ENCODE assay signal across 9 mouse cellular contexts in genomic region chr16:30788944-30789781, GRCm38 (mm10).
DNase-seq lines count a peak whose midpoint lies in the region; ATAC-seq and TF ChIP-seq lines count a peak whose summit lies in the region.
"Had no signal": no experiment of that assay in that cellular context is flagged by ENCODE, and none has a peak within 500 bp of the region (broad histone marks: within the 10 kb centered on the region; RNA-seq: fewer than 3 reads in every experiment).

No protein-coding gene starts in this region.

- peaks cover 40% of the 10 kb centered on the region for H3K4me1 ChIP-seq in lung, embryonic 14.5 days (ENCODE audit: insufficient read depth)
- H3K4me1 ChIP-seq in heart, embryonic 11.5 days (ENCODE audit: control insufficient read depth, insufficient read depth, low read length): peaks cover 53% of the 10 kb centered on the region
- H3K4me1 ChIP-seq in liver, embryonic 16.5 days (ENCODE audit: control insufficient read depth, low read depth, low read length): peaks cover 46% of the 10 kb centered on the region
- H3K4me1 ChIP-seq in stomach, postnatal 0 days (replicated peaks; ENCODE audit: control insufficient read depth, insufficient read depth): peaks cover 12% of the 10 kb centered on the region

- no peak overlapping the region for H3K4me2 ChIP-seq in lung, embryonic 14.5 days
- no peak overlapping the region; the same call in 1 of the 2 replicates for H3K4me2 ChIP-seq in heart, embryonic 11.5 days
- peak overlapping the region; percentile 19; the same call in 1 of the 2 replicates for H3K4me2 ChIP-seq in liver, embryonic 16.5 days (ENCODE audit: low read depth, low read length)
- no peak overlapping the region for H3K4me2 ChIP-seq in stomach, postnatal 0 days (replicated peaks; ENCODE audit: low read depth)
- H3K4me2 ChIP-seq: neural tube, embryonic 15.5 days had no signal

- no peaks in the 10 kb centered on the region for H3K36me3 ChIP-seq in lung, embryonic 14.5 days (ENCODE audit: insufficient read depth)
- H3K36me3 ChIP-seq in heart, embryonic 11.5 days (ENCODE audit: control insufficient read depth, insufficient read depth, low read length): no peaks in the 10 kb centered on the region
- H3K36me3 ChIP-seq in liver, embryonic 16.5 days (ENCODE audit: control insufficient read depth, insufficient read depth): no peaks in the 10 kb centered on the region
- no peaks in the 10 kb centered on the region for H3K36me3 ChIP-seq in stomach, postnatal 0 days (ENCODE audit: control insufficient read depth, insufficient read depth, low read length)
- H3K36me3 ChIP-seq: neural tube, embryonic 15.5 days had no signal

- H3K27me3 ChIP-seq in lung, embryonic 14.5 days (ENCODE audit: insufficient read depth, low read length): no peaks in the 10 kb centered on the region
- no peaks in the 10 kb centered on the region for H3K27me3 ChIP-seq in heart, embryonic 11.5 days (ENCODE audit: control insufficient read depth, insufficient read depth, low read length)
- no peaks in the 10 kb centered on the region for H3K27me3 ChIP-seq in liver, embryonic 16.5 days (ENCODE audit: control insufficient read depth, insufficient read depth, low read depth, low read length)
- H3K27me3 ChIP-seq in stomach, postnatal 0 days (ENCODE audit: control insufficient read depth, insufficient read depth, low read length): no peaks in the 10 kb centered on the region
- H3K27me3 ChIP-seq: neural tube, embryonic 15.5 days had no signal

- no peak for TF ChIP-seq EP300 in stomach, postnatal 0 days (optimal IDR thresholded peaks at IDR 0.05)

- no peak overlapping the region for H3K9ac ChIP-seq in lung, embryonic 14.5 days
- H3K9ac ChIP-seq in heart, embryonic 11.5 days (ENCODE audit: low read depth, low read length): no peak overlapping the region
- H3K9ac ChIP-seq in liver, embryonic 16.5 days (ENCODE audit: low read depth, low read length): no peak overlapping the region
- H3K9ac ChIP-seq in stomach, postnatal 0 days (ENCODE audit: low read length): no peak overlapping the region
- H3K9ac ChIP-seq: neural tube, embryonic 15.5 days had no signal

- no peak for TF ChIP-seq CTCF in lung, embryonic 14.5 days (IDR thresholded peaks at IDR 0.05; ENCODE audit: low read depth)
- no peak for TF ChIP-seq CTCF in stomach, postnatal 0 days (IDR thresholded peaks at IDR 0.05; ENCODE audit: low read depth)

- H3K9me3 ChIP-seq in lung, embryonic 14.5 days (ENCODE audit: low read depth, low read length): no peaks in the 10 kb centered on the region
- H3K9me3 ChIP-seq in heart, embryonic 11.5 days (replicated peaks; ENCODE audit: control insufficient read depth, low read length): no peaks in the 10 kb centered on the region
- H3K9me3 ChIP-seq in liver, embryonic 16.5 days (replicated peaks; ENCODE audit: control insufficient read depth, low read length): no peaks in the 10 kb centered on the region
- H3K9me3 ChIP-seq in stomach, postnatal 0 days (ENCODE audit: control insufficient read depth, low read length): no peaks in the 10 kb centered on the region
- H3K9me3 ChIP-seq: neural tube, embryonic 15.5 days had no signal

- WGBS in lung, embryonic 14.5 days: 75% methylated on average over 15 of the region's 15 CpGs
- 80% methylated on average over 15 of the region's 15 CpGs for WGBS in heart, embryonic 11.5 days (ENCODE audit: insufficient replicate concordance)
- WGBS in liver, embryonic 16.5 days (ENCODE audit: insufficient replicate concordance): 52% methylated on average over 15 of the region's 15 CpGs
- WGBS in stomach, postnatal 0 days: 74% methylated on average over 15 of the region's 15 CpGs

- peak overlapping the region; percentile 95 for H3K27ac ChIP-seq in lung, embryonic 14.5 days (ENCODE audit: low read depth)
- peak overlapping the region; percentile 96 for H3K27ac ChIP-seq in heart, embryonic 11.5 days (ENCODE audit: low read depth, low read length)
- peak overlapping the region; percentile 8; the same call in 1 of the 2 replicates for H3K27ac ChIP-seq in liver, embryonic 16.5 days (ENCODE audit: low read length)
- peak overlapping the region; percentile 88; the same call in 1 of the 2 replicates for H3K27ac ChIP-seq in stomach, postnatal 0 days (replicated peaks)

- no peak for ATAC-seq in lung, embryonic 14.5 days (ENCODE audit: insufficient read depth)
- ATAC-seq in heart, embryonic 11.5 days (replicated peaks; ENCODE audit: insufficient number of reproducible peaks, low FRiP score, low TSS enrichment): no peak
- ATAC-seq in liver, embryonic 16.5 days (ENCODE audit: low read depth): peak; percentile 51; the same call in 1 of the 2 replicates
- no peak for ATAC-seq in stomach, postnatal 0 days (ENCODE audit: low FRiP score, low TSS enrichment)

- peak; percentile 29 for DNase-seq in lung, embryonic 14.5 days
- no peak for DNase-seq in lung, postnatal 4 days
- DNase-seq in stomach, postnatal 0 days (ENCODE audit: low spot score): peak; percentile 11
- no peak for DNase-seq in embryo, embryonic 11 days
- DNase-seq in cerebellum, postnatal 14 days: no peak
- no peak for DNase-seq in embryo, embryonic 10 days (ENCODE audit: low spot score)

- H3K4me3 ChIP-seq in lung, embryonic 14.5 days (ENCODE audit: low read depth, low read length): no peak overlapping the region
- no peak overlapping the region for H3K4me3 ChIP-seq in heart, embryonic 11.5 days (ENCODE audit: low read depth, low read length)
- no peak overlapping the region for H3K4me3 ChIP-seq in liver, embryonic 16.5 days (ENCODE audit: low read depth, low read length)
- H3K4me3 ChIP-seq in stomach, postnatal 0 days (ENCODE audit: low read depth, low read length): no peak overlapping the region
- H3K4me3 ChIP-seq: neural tube, embryonic 15.5 days had no signal

Comparison
In these comparisons a context has a peak if more than half of its experiments do, and no peak if none do; other contexts are left out.
1. DNase-seq: peak in lung, embryonic 14.5 days (single experiment) and stomach, postnatal 0 days (single experiment); none in lung, postnatal 4 days (0 of 2), embryo, embryonic 11 days (single experiment), cerebellum, postnatal 14 days (0 of 2) and embryo, embryonic 10 days (single experiment).
2. H3K27ac ChIP-seq: peak in every context shown above with its lines; median percentile 96 in heart, embryonic 11.5 days; 95 in lung, embryonic 14.5 days; 88 in stomach, postnatal 0 days; 8 in liver, embryonic 16.5 days.